Mouse (Mus musculus) kidney, adult 2 months (tissue): ENCODE measurements around the gene Tram2.

Experiments used
- CTCF ChIP-seq: fragments of 200-500 bp; conservative IDR thresholded peaks from 2 replicates; pipeline ENCODE4 v1.5.1; 2011; ENCODE audit warnings: low read depth, mild to moderate bottlenecking, control low read depth, low read length, moderate library complexity, mixed read lengths; ENCODE audit not compliant: insufficient read depth, insufficient read length
- POLR2A ChIP-seq: fragments of 200-500 bp; IDR thresholded peaks from one replicate; pipeline ENCODE4 v1.6.1; 2011; ENCODE audit warnings: low read depth, low read length, control low read depth

DNA sequence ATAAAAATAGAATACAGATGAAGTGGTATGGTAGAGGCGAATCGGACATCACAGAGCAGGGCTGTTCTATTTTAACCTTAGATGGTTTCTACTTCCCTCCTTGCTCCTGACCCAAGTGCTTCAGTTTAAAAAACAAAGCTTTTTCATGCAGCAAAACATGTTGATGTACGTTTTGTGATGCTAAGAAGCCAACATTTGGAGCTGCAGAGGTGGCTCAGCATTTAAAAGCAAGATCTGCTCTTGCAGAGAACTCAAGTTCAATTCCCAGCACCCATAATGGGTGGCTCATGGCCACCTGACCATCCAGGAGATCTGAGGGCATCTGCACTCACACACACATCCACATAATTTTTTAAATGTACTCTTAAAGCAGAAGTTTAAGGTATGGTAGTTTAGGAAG lies 124.2 kb downstream of the Tram2 start:
- TF ChIP-seq CTCF (no peak), POLR2A (no peak)
